Mouse (Mus musculus) heart, adult 2 months (tissue): Measurements from ENCODE around the gene Nphs1. TPM values are rescaled to one million over a fixed set of nuclear protein-coding genes. Genes with fewer than 3 reads are reported as not detected.

Source experiments
- DNase-seq, 2 experiments: peaks; one replicate each; pipeline ENCODE4 v3.0.0; 2021
- H3K27ac ChIP-seq: fragments of 200-600 bp; 2 replicates; pipeline ENCODE4 v1.8.1; 2022
- H3K27me3 ChIP-seq: fragments of 200-500 bp; 2 replicates; pipeline ENCODE4 v1.6.1; 2012; ENCODE audit warnings: mild to moderate bottlenecking, low read length, inconsistent platforms, mixed read lengths; ENCODE audit not compliant: control insufficient read depth, insufficient read depth
- H3K36me3 ChIP-seq: fragments of 200-500 bp; 2 replicates; pipeline ENCODE4 v1.6.1; 2012; ENCODE audit warnings: low read length, inconsistent platforms; ENCODE audit not compliant: control insufficient read depth, insufficient read depth
- H3K4me1 ChIP-seq: fragments of 200-500 bp; 2 replicates; pipeline ENCODE4 v1.6.1; 2011; ENCODE audit warnings: low read length; ENCODE audit not compliant: control insufficient read depth, insufficient read depth
- H3K4me3 ChIP-seq: fragments of 200-600 bp; 2 replicates; pipeline ENCODE4 v1.8.1; 2022
- H3K79me2 ChIP-seq: fragments of 200-500 bp; replicated peaks from 2 replicates; pipeline ENCODE4 v1.6.1; 2012; ENCODE audit warnings: mild to moderate bottlenecking, inconsistent platforms, low read length, moderate library complexity, mixed read lengths; ENCODE audit not compliant: control insufficient read depth, insufficient read depth
- H3K9ac ChIP-seq: fragments of 200-500 bp; 2 replicates; pipeline ENCODE4 v1.6.1; 2012; ENCODE audit warnings: low read depth, mild to moderate bottlenecking, control low read depth, inconsistent platforms, low read length, mixed read lengths
- CTCF ChIP-seq: fragments of 200-600 bp; IDR thresholded peaks from 2 replicates; pipeline ENCODE4 v1.8.1; 2022; ENCODE audit warnings: antibody characterized with exemption, mild to moderate bottlenecking, moderate library complexity
- EP300 ChIP-seq: fragments of 200-500 bp; IDR thresholded peaks from 2 replicates; pipeline ENCODE4 v1.6.1; 2011; ENCODE audit warnings: low read depth, low read length, control low read depth; ENCODE audit not compliant: insufficient read depth
- POLR2A ChIP-seq: fragments of 200-500 bp; IDR thresholded peaks from 2 replicates; pipeline ENCODE4 v1.6.1; 2011; ENCODE audit warnings: mild to moderate bottlenecking, low read depth, low read length, control low read depth; ENCODE audit not compliant: insufficient read depth
- WGBS: fragments of 180-500 bp; shearing (Covaris S2); methylation state at CpG from one replicate; pipeline ENCODE4 v1.1.7; 2018; 5-methylcytosine and 5-hydroxymethylcytosine counted together
- intact Hi-C: fragments of 180-260 bp; cut with DNase I; formaldehyde crosslinking; loops from one replicate; pipeline ENCODE4 v1.15.1; 2025
- polyA plus RNA-seq: library from polyadenylated mRNA; depleted of rRNA; stranded (reverse); fragments of >200 nt; gene quantifications from 2 replicates; pipeline ENCODE4 v1.2.3, GENCODE M21; 2012; rRNA removed
- total RNA-seq, 2 experiments: library from RNA; stranded (reverse); gene quantifications; 2 replicates each; pipeline ENCODE4 v1.2.3; 2021

The Nphs1 gene
- total and polyA plus RNA-seq, 3 experiments = 0.04 TPM; not detected in 2

DNA sequence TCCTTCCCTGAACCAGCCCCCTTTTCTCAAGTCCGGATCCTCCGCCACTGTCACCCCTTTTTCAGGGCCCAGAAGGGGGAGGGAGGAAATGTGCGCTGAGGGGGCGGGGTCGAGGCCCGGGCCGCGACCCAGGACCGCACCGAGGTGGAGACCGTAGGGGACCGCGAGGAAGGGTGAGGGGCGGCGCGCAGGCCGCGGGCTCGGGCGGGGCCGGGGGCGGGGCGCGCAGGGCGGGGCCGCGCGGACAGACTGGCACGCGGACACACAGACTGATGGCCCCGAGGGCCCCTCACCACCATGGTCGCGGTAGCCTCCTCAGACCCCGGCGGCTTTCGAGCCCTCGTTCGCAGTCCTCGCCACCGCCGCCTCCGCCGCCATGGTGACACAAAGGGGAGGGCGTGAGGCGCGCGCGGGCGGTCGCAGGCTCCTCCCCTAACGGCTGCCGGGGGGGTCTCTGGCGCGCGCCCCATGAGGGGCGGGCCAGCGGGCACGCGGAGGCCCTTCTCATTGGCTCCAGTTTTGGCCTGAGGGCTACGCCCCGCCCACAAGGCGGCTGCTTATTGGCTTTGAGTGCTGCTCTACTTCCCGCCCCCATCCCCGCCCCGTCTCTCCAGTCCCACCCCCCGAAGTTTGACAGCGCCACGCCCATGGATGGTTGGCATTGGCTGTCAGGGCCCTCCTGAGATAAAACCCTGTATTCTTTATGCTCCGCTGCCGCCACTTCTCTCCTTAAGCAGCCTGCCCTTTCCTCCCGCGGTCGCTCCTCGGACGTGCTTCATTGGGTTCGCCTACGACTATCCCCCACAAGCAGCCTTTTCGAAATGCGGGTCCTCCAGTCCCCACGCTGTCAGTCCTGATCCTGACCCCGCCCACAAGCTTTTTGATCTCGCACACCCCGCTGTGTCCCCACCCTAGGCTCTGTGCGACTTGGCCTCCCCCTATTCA, 76.8 kb downstream of the Nphs1 start, which contains the start of gene Arhgap33:
Gene Arhgap33 (minus strand): TSS at position 428 of the 945 bp plus-strand sequence.
- no peaks in the 10 kb centered on the region for H3K36me3 ChIP-seq
- 1% methylated on average over 76 of the region's 84 CpGs for WGBS
- peak; percentile 96 for DNase-seq
- peak within 1 kb of the TSS; percentile 66 for H3K4me3 ChIP-seq
- H3K9ac ChIP-seq = peak within 1 kb of the TSS; percentile 80
- intact Hi-C loops = loop anchor here (2.0 to 5.0 kb wide), 2 partner anchors 16 to 163 kb away; no protein-coding TSS in a partner anchor
- no peaks in the 10 kb centered on the region for H3K27me3 ChIP-seq
- H3K4me1 ChIP-seq = peaks cover 3% of the 10 kb centered on the region; the same call in 1 of the 2 replicates
- H3K79me2 ChIP-seq = no peaks in the 10 kb centered on the region
- no peak for TF ChIP-seq EP300
- no peak for TF ChIP-seq CTCF
- no peak for TF ChIP-seq POLR2A
- no peak within 1 kb of the TSS for H3K27ac ChIP-seq

Other genes starting within 250 kb of the Nphs1 start
Only the 30 nearest of the 34 such genes appear.
- not detected for gene Thap8, start 178.2 kb upstream of the Nphs1 start, total RNA-seq
- gene Thap8, start 178.2 kb upstream of the Nphs1 start, polyA plus RNA-seq = 0.10 TPM in 1 of 2 replicates, not detected in the other
- gene Wdr62, start 177.9 kb upstream of the Nphs1 start, total RNA-seq = 1 to 10 TPM in 1 of 2 experiments, under 1 TPM in 1; 0.97 to 1.7 TPM
- 3.7 and 5.3 TPM in 2 replicates for gene Wdr62, start 177.9 kb upstream of the Nphs1 start, polyA plus RNA-seq
- gene Clip3, start 166.6 kb upstream of the Nphs1 start, total RNA-seq = 1 to 10 TPM; 5.6 TPM
- 5.6 and 6.6 TPM in 2 replicates for gene Clip3, start 166.6 kb upstream of the Nphs1 start, polyA plus RNA-seq
- 10 to 100 TPM; 24.0 to 29.5 TPM for gene Alkbh6, start 149.6 kb upstream of the Nphs1 start, total RNA-seq
- 59.6 and 61.7 TPM in 2 replicates for gene Alkbh6, start 149.6 kb upstream of the Nphs1 start, polyA plus RNA-seq
- under 1 TPM; 0.26 to 0.50 TPM for gene Syne4, start 143.5 kb upstream of the Nphs1 start, total RNA-seq
- 5.3 and 5.6 TPM in 2 replicates for gene Syne4, start 143.5 kb upstream of the Nphs1 start, polyA plus RNA-seq
- gene E130208F15Rik, start 136.6 kb upstream of the Nphs1 start, total RNA-seq = under 1 TPM; 0.55 to 0.63 TPM
- 0.31 and 0.41 TPM in 2 replicates for gene E130208F15Rik, start 136.6 kb upstream of the Nphs1 start, polyA plus RNA-seq
- 10 to 100 TPM; 12.5 TPM for gene Sdhaf1, start 134.4 kb upstream of the Nphs1 start, total RNA-seq
- gene Sdhaf1, start 134.4 kb upstream of the Nphs1 start, polyA plus RNA-seq = 17.4 and 17.9 TPM in 2 replicates
- gene Lrfn3, start 95.5 kb upstream of the Nphs1 start, total RNA-seq = 1 to 10 TPM; 1.1 to 1.3 TPM
- gene Lrfn3, start 95.5 kb upstream of the Nphs1 start, polyA plus RNA-seq = 1.4 and 1.9 TPM in 2 replicates
- 10 to 100 TPM; 20.1 to 23.6 TPM for gene Tyrobp, start 44.6 kb upstream of the Nphs1 start, total RNA-seq
- gene Tyrobp, start 44.6 kb upstream of the Nphs1 start, polyA plus RNA-seq = 62.7 and 65.5 TPM in 2 replicates
- under 1 TPM in 1 of 2 experiments, not detected in 1; 0.59 TPM for gene Hcst, start 38.5 kb upstream of the Nphs1 start, total RNA-seq
- gene Hcst, start 38.5 kb upstream of the Nphs1 start, polyA plus RNA-seq = 4.8 TPM in 1 of 2 replicates, not detected in the other
- under 1 TPM; 0.47 to 0.66 TPM for gene Nfkbid, start 36.6 kb upstream of the Nphs1 start, total RNA-seq
- gene Nfkbid, start 36.6 kb upstream of the Nphs1 start, polyA plus RNA-seq = 0.94 and 1.3 TPM in 2 replicates
- gene Aplp1, start 12.8 kb upstream of the Nphs1 start, total RNA-seq = 1 to 10 TPM; 3.2 to 3.5 TPM
- gene Aplp1, start 12.8 kb upstream of the Nphs1 start, polyA plus RNA-seq = 3.6 and 6.2 TPM in 2 replicates
- gene Kirrel2, start 625 bp upstream of the Nphs1 start, total RNA-seq = not detected
- gene Kirrel2, start 625 bp upstream of the Nphs1 start, polyA plus RNA-seq = not detected in 2 replicates
- gene Prodh2, start 35.3 kb downstream of the Nphs1 start, total RNA-seq = not detected
- 0.23 TPM in 1 of 2 replicates, not detected in the other for gene Prodh2, start 35.3 kb downstream of the Nphs1 start, polyA plus RNA-seq
- gene Arhgap33, start 76.7 kb downstream of the Nphs1 start, total RNA-seq = under 1 TPM; 0.34 to 0.37 TPM
- 2.3 and 3.0 TPM in 2 replicates for gene Arhgap33, start 76.7 kb downstream of the Nphs1 start, polyA plus RNA-seq
- 100 to 1,000 TPM; 718 to 804 TPM for gene Hspb6, start 93.9 kb downstream of the Nphs1 start, total RNA-seq
- 1,866 and 1,945 TPM in 2 replicates for gene Hspb6, start 93.9 kb downstream of the Nphs1 start, polyA plus RNA-seq
- 1 to 10 TPM; 2.5 to 6.3 TPM for gene Proser3, start 94.0 kb downstream of the Nphs1 start, total RNA-seq
- 5.6 and 5.8 TPM in 2 replicates for gene Proser3, start 94.0 kb downstream of the Nphs1 start, polyA plus RNA-seq
- gene Lin37, start 101.5 kb downstream of the Nphs1 start, total RNA-seq = 10 to 100 TPM; 13.7 to 16.0 TPM
- 16.2 and 20.0 TPM in 2 replicates for gene Lin37, start 101.5 kb downstream of the Nphs1 start, polyA plus RNA-seq
- gene U2af1l4, start 105.0 kb downstream of the Nphs1 start, total RNA-seq = 10 to 100 TPM; 56.0 to 67.9 TPM
- 61.3 and 71.4 TPM in 2 replicates for gene U2af1l4, start 105.0 kb downstream of the Nphs1 start, polyA plus RNA-seq
- gene Gm49396, start 105.0 kb downstream of the Nphs1 start, total RNA-seq = 1 to 10 TPM; 1.1 to 1.9 TPM
- 1.6 and 3.1 TPM in 2 replicates for gene Gm49396, start 105.0 kb downstream of the Nphs1 start, polyA plus RNA-seq
- gene Psenen, start 105.3 kb downstream of the Nphs1 start, total RNA-seq = 10 to 100 TPM; 75.6 to 85.7 TPM
- 109 and 124 TPM in 2 replicates for gene Psenen, start 105.3 kb downstream of the Nphs1 start, polyA plus RNA-seq
- gene Igflr1, start 107.1 kb downstream of the Nphs1 start, total RNA-seq = under 1 TPM; 0.23 to 0.75 TPM
- gene Igflr1, start 107.1 kb downstream of the Nphs1 start, polyA plus RNA-seq = 1.2 and 3.7 TPM in 2 replicates
- 10 to 100 TPM; 15.6 to 15.9 TPM for gene Kmt2b, start 130.4 kb downstream of the Nphs1 start, total RNA-seq
- 25.6 and 28.3 TPM in 2 replicates for gene Kmt2b, start 130.4 kb downstream of the Nphs1 start, polyA plus RNA-seq
- under 1 TPM in 1 of 2 experiments, not detected in 1; 0.11 TPM for gene Zbtb32, start 140.6 kb downstream of the Nphs1 start, total RNA-seq
- 0.20 and 0.64 TPM in 2 replicates for gene Zbtb32, start 140.6 kb downstream of the Nphs1 start, polyA plus RNA-seq
- gene Upk1a, start 154.5 kb downstream of the Nphs1 start, total RNA-seq = under 1 TPM in 1 of 2 experiments, not detected in 1; 0.36 TPM
- gene Upk1a, start 154.5 kb downstream of the Nphs1 start, polyA plus RNA-seq = 2.8 and 4.8 TPM in 2 replicates
- gene Cox6b1, start 167.8 kb downstream of the Nphs1 start, total RNA-seq = 1,000 to 10,000 TPM; 4,061 to 4,696 TPM
- gene Cox6b1, start 167.8 kb downstream of the Nphs1 start, polyA plus RNA-seq = 1,860 and 2,330 TPM in 2 replicates
- gene Etv2, start 177.5 kb downstream of the Nphs1 start, total RNA-seq = not detected
- gene Etv2, start 177.5 kb downstream of the Nphs1 start, polyA plus RNA-seq = not detected in 2 replicates
- 10 to 100 TPM; 47.7 to 51.3 TPM for gene Rbm42, start 192.0 kb downstream of the Nphs1 start, total RNA-seq
- gene Rbm42, start 192.0 kb downstream of the Nphs1 start, polyA plus RNA-seq = 25.8 and 29.1 TPM in 2 replicates
- gene Haus5, start 206.7 kb downstream of the Nphs1 start, total RNA-seq = 1 to 10 TPM; 3.3 to 3.9 TPM
- gene Haus5, start 206.7 kb downstream of the Nphs1 start, polyA plus RNA-seq = 3.7 and 4.9 TPM in 2 replicates
- gene Pmis2, start 213.3 kb downstream of the Nphs1 start, total RNA-seq = under 1 TPM in 1 of 2 experiments, not detected in 1; 0.52 TPM
- not detected in 2 replicates for gene Pmis2, start 213.3 kb downstream of the Nphs1 start, polyA plus RNA-seq